Mouse (Mus musculus) left cerebral cortex, adult 9 months (tissue): ENCODE results near the gene Atp5d.

Experiments
- DNase-seq, 2 experiments: peaks; one replicate each; pipeline ENCODE4 v3.0.0; 2022; ENCODE audit warnings: low spot score in 2 of 2

Gene Atp5d

DNA sequence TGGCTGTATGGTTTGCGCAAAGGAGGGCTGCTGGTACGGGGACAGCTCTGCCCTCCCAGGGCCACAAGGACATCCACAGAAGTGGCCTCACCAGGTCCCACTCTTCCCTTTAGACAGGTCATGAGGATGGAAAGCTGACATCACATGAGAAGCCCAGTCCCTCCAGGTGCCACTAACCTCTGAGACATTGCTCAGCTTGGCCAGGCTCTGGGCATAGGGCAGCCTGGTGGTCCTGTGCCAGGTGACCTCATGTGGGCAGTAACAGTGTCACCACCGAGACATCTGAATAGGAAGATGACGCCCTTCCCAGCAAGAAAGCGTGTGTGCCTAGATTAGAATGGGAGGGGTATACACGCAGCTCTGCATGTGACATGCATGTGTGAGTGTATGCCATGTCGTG, 44.1 kb downstream of the Atp5d start:
- DNase-seq: no peak

DNA sequence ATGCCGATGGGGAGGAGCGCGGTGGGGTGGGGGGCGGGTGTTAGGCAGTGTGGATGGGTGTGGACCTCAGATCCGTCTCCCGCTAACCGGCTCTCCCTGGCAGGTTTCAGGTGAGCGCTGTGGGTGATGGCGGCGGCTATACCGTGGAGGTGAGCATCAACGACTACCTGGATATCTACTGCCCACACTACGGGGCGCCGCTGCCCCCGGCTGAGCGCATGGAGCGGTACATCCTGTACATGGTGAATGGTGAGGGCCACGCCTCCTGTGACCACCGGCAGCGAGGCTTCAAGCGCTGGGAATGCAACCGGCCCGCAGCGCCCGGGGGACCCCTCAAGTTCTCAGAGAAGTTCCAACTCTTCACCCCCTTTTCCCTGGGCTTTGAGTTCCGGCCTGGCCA, 48.2 kb downstream of the Atp5d start:
- DNase-seq: no peak

DNA sequence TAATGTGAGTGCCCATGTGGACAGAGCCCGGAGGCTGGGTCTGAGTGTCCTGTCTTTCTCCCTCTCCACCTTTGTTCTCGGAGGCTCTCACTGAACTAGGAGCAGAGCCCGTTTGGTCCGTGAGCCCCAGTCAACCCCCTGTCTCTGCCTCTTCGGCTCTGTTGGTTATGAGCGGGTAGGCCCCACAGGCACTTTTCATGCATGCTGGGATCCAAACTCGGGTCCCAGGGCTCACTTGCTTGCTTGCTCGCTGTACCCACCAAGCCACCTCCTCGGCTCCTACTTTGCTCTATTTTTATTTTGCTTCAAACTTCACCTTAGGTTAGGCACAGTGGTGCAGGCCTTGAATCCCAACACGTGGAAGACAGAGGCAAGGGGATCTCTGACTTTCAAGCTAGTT, 49.3 kb downstream of the Atp5d start:
- DNase-seq: no peak

DNA sequence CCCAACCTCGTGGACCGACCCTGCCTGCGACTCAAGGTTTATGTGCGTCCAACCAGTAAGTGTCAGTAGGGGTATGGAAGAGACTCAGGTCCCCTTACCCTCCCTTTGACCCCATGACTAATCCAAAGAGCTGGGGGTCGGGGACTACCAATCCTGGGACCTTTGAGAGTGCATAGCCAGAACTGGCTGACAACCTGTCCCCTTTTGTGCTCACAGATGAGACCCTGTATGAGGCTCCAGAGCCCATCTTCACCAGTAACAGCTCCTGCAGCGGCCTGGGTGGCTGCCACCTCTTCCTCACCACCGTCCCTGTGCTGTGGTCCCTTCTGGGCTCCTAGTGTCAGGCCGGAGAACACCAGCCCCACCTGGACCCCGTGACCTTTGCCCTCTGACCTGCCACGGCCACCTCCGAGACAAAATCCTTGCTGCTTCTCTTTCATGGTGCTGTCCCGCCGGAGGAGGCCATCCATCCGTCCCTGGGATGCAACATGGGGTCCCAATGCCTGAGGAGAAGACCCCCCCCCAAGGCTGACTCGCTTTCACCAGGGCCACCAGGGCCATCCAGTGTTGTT, 50.1 kb downstream of the Atp5d start:
- DNase-seq: no peak

DNA sequence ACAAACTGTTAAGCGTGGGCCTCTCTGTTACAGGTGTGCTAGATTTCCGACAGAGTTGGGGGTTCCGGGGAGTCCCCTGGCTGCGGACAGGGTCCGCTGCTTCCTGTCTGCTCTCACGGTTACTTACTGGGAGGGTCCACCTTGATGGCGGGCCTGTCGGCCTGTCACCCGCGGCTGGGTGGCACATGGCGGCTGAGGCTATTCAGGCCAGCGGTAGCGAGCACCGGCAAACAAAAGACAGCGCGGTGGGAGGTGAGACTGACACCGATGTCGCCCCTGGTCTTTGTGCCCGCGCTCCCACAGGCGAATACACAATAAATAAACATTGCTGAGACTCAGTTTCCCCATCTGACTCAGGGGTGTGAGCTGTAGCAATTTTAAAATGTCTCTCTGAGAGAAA, 51.6 kb downstream of the Atp5d start:
- DNase-seq: no peak

DNA sequence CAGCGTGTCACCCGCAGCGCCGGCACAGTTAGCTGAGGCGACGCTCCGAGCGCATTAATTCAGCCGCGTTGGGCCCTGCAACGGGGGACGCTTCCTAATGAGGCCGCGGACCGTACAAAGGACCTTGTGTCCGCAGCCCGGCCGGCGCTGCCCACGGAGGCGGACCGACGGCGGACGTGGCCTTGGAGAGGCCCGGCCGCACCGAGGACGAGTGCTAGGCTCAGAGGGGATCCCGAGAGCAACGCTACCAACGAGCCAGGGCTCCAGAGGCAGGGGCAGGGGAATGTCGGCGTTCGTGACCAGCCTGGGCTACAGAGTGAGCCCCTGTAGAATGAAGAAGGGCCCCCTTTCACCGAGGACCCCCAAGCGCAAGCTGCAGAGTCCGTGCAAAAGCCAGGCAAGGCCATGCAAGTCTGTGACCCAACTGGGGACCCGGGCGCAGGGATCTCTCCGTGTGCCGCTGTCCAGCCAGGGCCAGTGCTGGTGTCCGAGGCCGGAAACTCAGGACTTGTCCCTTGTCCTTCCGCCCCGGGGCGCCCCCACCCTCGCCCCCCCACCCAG, 52.1 kb downstream of the Atp5d start:
- DNase-seq: no peak

DNA sequence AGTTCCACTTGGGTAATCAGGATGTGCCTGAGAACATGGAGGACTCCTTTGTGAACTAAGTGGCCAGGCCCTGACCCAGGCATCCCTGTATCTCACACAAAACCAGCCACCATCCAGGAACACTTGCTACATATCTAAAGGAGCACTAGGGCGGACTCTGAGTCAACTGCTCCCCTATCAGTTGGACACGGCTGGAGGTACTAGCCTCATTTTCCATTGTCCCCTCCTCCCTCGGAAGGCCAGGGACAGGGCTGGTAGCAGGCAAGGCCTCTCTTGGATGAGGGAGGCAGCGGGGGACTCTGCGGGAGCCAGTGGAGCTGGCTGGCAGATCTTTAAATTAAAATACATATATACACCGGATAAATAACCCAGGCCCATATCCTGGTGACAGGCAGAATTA, 55.5 kb downstream of the Atp5d start:
- no peak for DNase-seq

DNA sequence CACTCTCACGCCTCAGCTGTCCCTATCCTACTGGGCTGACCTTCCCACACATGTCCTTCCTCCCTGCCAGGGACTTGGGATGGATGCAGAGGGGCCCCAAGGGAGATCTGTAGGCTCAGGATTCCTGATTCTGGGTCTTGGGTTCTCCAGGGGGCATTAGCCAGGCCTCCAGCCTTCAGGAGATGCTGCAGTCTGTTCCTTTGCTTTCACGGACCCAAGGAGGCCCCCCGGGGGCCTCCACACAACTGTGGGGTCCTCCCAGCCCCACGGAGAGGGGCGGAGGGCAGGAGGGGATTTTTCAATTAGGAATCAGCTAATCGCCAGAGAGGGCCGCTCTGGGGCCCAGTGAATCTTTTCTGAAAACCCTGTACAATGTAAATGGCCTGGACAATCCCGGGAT, 56.0 kb downstream of the Atp5d start:
- DNase-seq: no peak
